Mouse (Mus musculus) layer of hippocampus, postnatal 25 days (tissue): ENCODE data around the gene Zfp935. TPM values are rescaled to one million over a fixed set of nuclear protein-coding genes. Genes with fewer than 3 reads are reported as not detected.
A peak's percentile ranks its signal among the peaks of the same experiment; 100 is the strongest.
"Not testable (repeated sequence)": the region's sequence is repeated elsewhere in the genome, so short reads cannot be mapped to it uniquely, and the experiment has no call there.

Experiments used
- DNase-seq, 2 experiments: peaks; one replicate each; pipeline ENCODE4 v3.0.0; 2022; ENCODE audit warnings: mixed read lengths in 2 of 2, low spot score in 1 of 2; ENCODE audit errors: extremely low spot score in 1 of 2
- microRNA-seq, 2 experiments: library from miRNA; unstranded; fragments of <30 nt; microRNA quantifications; one replicate each; pipeline ENCODE4 v1.2.0; 2021
- total RNA-seq, 2 experiments: library from RNA; stranded (reverse); gene quantifications; 2 replicates each; pipeline ENCODE4 v1.2.3; 2021

The Zfp935 gene
- total RNA-seq, result under 1 TPM in 1 of 2 experiments, not detected in 1; 0.59 TPM

- DNase-seq, result peak; percentile 37 to 51
Measured at GRCm38 (mm10) chr13:62558189-62559110, at the start of gene Zfp935. Gene Zfp935, minus strand, starts transcription at chr13:62558511.

DNA sequence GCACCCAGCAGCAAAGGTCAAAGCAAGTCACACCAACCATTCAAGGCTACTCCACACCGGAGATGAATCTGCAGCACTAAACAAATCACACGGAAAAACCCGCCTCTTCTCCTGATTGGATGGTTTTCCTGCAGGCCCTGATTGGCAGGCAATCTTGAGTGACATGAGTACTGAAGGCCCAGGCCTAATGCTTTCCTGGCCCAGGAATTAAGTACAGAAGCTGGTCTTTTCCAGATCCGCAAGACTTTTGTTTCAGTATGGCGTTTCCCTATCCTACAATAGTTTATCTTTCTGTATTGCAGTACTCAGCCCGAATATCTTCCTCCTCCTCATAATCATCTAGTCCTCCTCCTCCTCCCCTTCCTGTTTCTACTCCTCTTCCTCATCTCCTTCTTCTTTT lies 12.8 kb upstream of the Zfp935 start, which contains the start of gene Zfp934:
Zfp934 (minus strand) TSS at position 101 of the 400 bp plus-strand sequence.
- not testable (repeated sequence) for DNase-seq

- DNase-seq, result peak in 1 of 2 experiments; percentile 3
Measured at GRCm38 (mm10) chr13:62561696-62562095, 3.4 kb upstream of the Zfp935 start.

- not testable (repeated sequence) for DNase-seq
Measured at GRCm38 (mm10) chr13:62530129-62530528, 28.2 kb downstream of the Zfp935 start.

DNA sequence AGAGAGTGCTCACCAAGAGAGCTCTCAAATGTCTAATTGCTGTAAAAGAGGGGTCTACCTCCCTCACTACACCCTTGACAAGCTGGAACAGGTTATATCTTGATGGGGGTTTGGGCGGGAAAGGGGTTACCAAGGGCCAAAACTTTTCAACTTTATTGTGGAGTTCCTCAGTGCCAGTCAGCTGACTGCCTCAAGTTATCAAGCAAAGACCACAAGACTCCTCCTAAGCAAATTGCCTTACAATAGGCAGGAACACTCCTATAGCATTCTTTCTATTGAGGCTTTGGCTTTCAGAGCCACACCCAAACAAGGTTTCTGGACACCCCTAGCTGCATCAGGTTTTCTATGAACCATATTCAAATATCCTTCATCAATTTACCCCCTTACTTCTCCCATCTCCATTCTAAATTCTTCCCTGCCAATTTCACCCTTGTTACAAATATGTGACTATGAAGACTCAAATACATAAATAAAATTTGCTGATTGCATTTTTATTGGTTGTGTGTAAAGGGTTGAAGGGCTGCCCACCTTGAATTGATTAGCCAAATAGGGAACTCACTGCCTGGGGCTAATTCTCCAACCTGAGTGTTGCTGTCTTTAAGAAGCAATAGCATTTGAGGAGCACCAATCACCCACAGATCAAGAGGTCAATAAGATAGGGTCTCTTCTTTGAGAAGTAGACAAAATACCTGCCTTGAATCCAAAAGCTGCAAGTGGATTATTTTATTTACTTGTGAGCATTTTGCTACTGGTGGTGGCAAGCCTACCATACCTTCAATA lies 47.5 kb downstream of the Zfp935 start:
- not testable (repeated sequence) for DNase-seq

DNA sequence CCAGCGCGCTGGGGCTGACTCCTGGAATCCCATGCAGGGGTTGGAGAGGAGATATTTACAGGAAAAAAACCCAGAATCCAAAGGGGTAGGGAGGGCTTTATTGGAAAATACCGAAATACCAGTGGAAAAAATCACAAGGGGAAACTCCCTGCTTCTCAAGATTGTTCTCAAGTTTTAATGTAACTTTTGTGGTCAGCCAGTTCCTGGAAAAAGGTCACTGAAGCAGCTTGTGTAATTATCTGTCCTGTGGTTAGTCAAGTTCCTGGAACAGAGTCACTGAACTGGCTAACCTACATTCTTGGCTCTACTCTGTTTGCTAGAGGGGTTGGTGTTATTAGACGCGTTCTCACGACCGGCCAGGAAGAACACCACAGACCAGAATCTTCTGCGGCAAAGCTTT lies 85.7 kb downstream of the Zfp935 start:
- DNase-seq, result not testable (repeated sequence)

DNA sequence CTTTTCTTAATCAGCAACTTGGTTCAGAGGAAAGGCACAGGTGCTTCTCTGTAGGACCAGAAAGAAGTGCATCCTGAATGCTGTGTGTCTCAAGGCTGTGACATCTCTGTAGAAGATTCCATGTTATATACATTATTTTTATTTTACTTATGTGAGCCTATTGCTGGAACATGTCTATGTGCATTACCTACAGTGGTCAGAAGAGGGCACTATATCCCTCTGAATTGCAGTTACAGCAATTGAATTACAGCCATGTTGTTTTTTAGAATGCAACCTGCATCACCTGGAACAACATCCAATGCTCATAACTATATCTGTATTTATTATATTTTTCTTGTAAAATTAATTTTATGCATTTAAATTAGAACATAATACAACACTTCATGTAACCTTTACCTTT lies 88.4 kb downstream of the Zfp935 start:
- DNase-seq, result not testable (repeated sequence)

DNA sequence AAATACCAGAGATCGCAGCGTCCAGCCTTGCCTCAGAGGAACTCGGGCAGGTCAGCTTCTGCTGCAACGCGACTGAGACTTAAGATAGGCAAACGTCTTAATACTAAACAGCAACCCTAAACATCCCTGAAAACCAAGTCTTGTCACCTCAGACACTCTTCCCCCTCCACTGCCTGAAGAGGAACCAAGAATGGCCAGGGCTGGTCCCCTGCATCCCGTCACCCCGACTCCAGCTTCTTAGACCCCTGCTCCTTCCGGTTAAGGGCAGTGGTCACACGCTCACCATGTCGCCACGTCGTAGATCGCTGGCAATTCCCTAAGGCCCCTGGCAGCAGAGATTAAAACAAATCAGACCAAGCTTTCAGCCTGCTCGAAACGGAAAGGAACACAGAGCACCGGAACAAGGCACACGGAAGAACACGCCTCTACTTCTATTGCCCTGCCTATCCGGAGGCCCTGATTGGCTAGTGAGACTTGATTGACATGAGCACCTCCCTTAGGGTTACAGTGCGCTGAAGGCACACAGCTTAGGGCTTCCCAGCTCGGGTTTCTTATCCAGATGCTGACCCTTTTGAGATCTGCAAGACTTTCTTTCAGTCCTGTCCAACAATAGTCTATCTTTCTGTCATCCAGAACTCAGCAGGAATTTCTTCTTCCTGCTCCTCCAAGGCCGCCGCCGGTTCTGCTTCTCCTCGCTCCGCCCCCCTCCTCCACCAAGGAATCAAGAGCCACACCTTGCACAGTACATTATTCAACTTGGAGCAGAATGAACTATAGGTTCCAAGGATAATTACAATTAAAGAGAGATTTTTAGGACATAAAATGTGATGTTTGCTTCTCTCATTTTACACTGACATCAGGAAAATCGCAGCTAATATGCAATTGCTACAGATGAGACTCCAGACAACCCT lies 91.6 kb downstream of the Zfp935 start, which contains the start of gene Gm49359:
Gm49359 (minus strand) TSS at position 409 of the 911 bp plus-strand sequence.
- peak; percentile 62 to 78 for DNase-seq

Small RNA genes within 50 kb of the gene (microRNA-seq; reads per million reads assigned to microRNA genes)
- gene Gm22256, result 0.20 to 1.1 reads per million in 2 experiments

Other genes starting within 250 kb of the Zfp935 start
- under 1 TPM; 0.89 to 0.91 TPM for gene Gm3604, start 175.3 kb downstream of the Zfp935 start, total RNA-seq
- gene Gm49359, start 91.7 kb downstream of the Zfp935 start, total RNA-seq, result 10 to 100 TPM; 12.1 to 13.8 TPM
- 1 to 10 TPM; 6.0 to 8.7 TPM for gene Zfp934, start 12.7 kb upstream of the Zfp935 start, total RNA-seq
- gene 6720489N17Rik, start 65.7 kb upstream of the Zfp935 start, total RNA-seq, result 1 to 10 TPM; 3.3 to 4.2 TPM
- 10 to 100 TPM; 11.4 to 11.7 TPM for gene Platr25, start 202.2 kb upstream of the Zfp935 start, total RNA-seq
- 1 to 10 TPM; 3.8 to 7.6 TPM for gene Gm5141, start 227.3 kb upstream of the Zfp935 start, total RNA-seq